Mouse (Mus musculus): ENCODE measurements around the gene Wdr19.

GRCm38 (mm10) chr5:65217305-65218269 is 18.1 kb downstream of the Wdr19 start:
- TF ChIP-seq GATA1 (IDR thresholded peaks at IDR 0.05; ENCODE audit: low read length) (no peak), TAL1 (IDR thresholded peaks at IDR 0.05; ENCODE audit: low read length) (no peak)

Measured in erythroblast, embryonic 14.5 days (primary cell).